Mouse (Mus musculus) cerebellum, adult 2 months (tissue): Measurements from ENCODE around the gene Cnot1.

ENCODE experiments used
- CTCF ChIP-seq: fragments of 200-500 bp; IDR thresholded peaks from 2 replicates; pipeline ENCODE4 v1.5.1; 2011; ENCODE audit warnings: low read depth, mild to moderate bottlenecking, control low read depth, low read length, moderate library complexity, borderline replicate concordance; ENCODE audit not compliant: insufficient read depth
- POLR2A ChIP-seq: fragments of 200-500 bp; IDR thresholded peaks from 2 replicates; pipeline ENCODE4 v1.6.1; 2011; ENCODE audit warnings: low read length, control low read depth, borderline replicate concordance; ENCODE audit not compliant: insufficient read depth

GRCm38 (mm10) chr8:95704538-95704937 lies 102.7 kb downstream of the Cnot1 start:
- TF ChIP-seq CTCF (no peak), POLR2A (no peak)
